Mouse (Mus musculus): ENCODE results near the gene Ppp1cb.

Ppp1cb gene

GRCm38 (mm10) chr5:32443906-32444305 is 14.7 kb upstream of the Ppp1cb start:
- DNase-seq (ENCODE audit: low spot score) = no peak

GRCm38 (mm10) chr5:32445287-32445921 is 13.2 kb upstream of the Ppp1cb start:
- no peak for DNase-seq (ENCODE audit: low spot score)

GRCm38 (mm10) chr5:32446394-32446793 is 12.2 kb upstream of the Ppp1cb start:
- no peak for DNase-seq (ENCODE audit: low spot score)

- no peak for DNase-seq (ENCODE audit: low spot score)
Measured at GRCm38 (mm10) chr5:32446810-32447209, 11.8 kb upstream of the Ppp1cb start.

- DNase-seq (ENCODE audit: low spot score) = peak; percentile 54
Measured at GRCm38 (mm10) chr5:32459251-32459881, 723 bp downstream of the Ppp1cb start.

GRCm38 (mm10) chr5:32459882-32460751 is 1.5 kb downstream of the Ppp1cb start:
- no peak for DNase-seq (ENCODE audit: low spot score)

GRCm38 (mm10) chr5:32460973-32461372 is 2.3 kb downstream of the Ppp1cb start:
- DNase-seq (ENCODE audit: low spot score) = no peak

- no peak for DNase-seq (ENCODE audit: low spot score)
Measured at GRCm38 (mm10) chr5:32472332-32473028, 13.8 kb downstream of the Ppp1cb start.

GRCm38 (mm10) chr5:32473029-32473352 is 14.3 kb downstream of the Ppp1cb start:
- DNase-seq (ENCODE audit: low spot score) = no peak

GRCm38 (mm10) chr5:32476501-32476900 is 17.9 kb downstream of the Ppp1cb start:
- DNase-seq (ENCODE audit: low spot score) = no peak

- DNase-seq (ENCODE audit: low spot score) = no peak
Measured at GRCm38 (mm10) chr5:32478972-32479371, 20.3 kb downstream of the Ppp1cb start.

GRCm38 (mm10) chr5:32485430-32485829 is 26.8 kb downstream of the Ppp1cb start:
- no peak for DNase-seq (ENCODE audit: low spot score)

GRCm38 (mm10) chr5:32488044-32488443 is 29.4 kb downstream of the Ppp1cb start:
- DNase-seq (ENCODE audit: low spot score) = no peak

GRCm38 (mm10) chr5:32494084-32494700 is 35.5 kb downstream of the Ppp1cb start:
- no peak for DNase-seq (ENCODE audit: low spot score)

GRCm38 (mm10) chr5:32508766-32509165 is 50.1 kb downstream of the Ppp1cb start:
- DNase-seq (ENCODE audit: low spot score) = no peak

- DNase-seq (ENCODE audit: low spot score) = peak; percentile 11
Measured at GRCm38 (mm10) chr5:32520381-32520780, 61.7 kb downstream of the Ppp1cb start.

- DNase-seq (ENCODE audit: low spot score) = no peak
Measured at GRCm38 (mm10) chr5:32549449-32549848, 90.8 kb downstream of the Ppp1cb start.

- no peak for DNase-seq (ENCODE audit: low spot score)
Measured at GRCm38 (mm10) chr5:32564697-32565096, 106.1 kb downstream of the Ppp1cb start.
